Mouse (Mus musculus) hindbrain, embryonic 14.5 days (tissue): Measurements from ENCODE around the gene Olfr601. TPM values are rescaled to one million over a fixed set of nuclear protein-coding genes. Genes with fewer than 3 reads are reported as not detected.
"Not testable (repeated sequence)": the region's sequence is repeated elsewhere in the genome, so short reads cannot be mapped to it uniquely, and the experiment has no call there.

Experiments used
- ATAC-seq: fragments of 200-750 bp; cut with Nextera tagmentation; 2 replicates; pipeline ENCODE4 v1.8.0; 2017; ENCODE audit warnings: moderate number of reproducible peaks, mild to moderate bottlenecking, moderate TSS enrichment, moderate library complexity; ENCODE audit not compliant: low FRiP score
- DNase-seq: peaks from one replicate; pipeline ENCODE4 v3.0.0-alpha.2; 2015; ENCODE audit warnings: low spot score
- H3K27ac ChIP-seq: fragments of 300-500 bp; sonication (generic); 2 replicates; pipeline ENCODE4 v1.5.1; 2014; ENCODE audit warnings: mild to moderate bottlenecking, moderate library complexity
- H3K27me3 ChIP-seq: fragments of 300-500 bp; sonication (generic); 2 replicates; pipeline ENCODE4 v1.6.1; 2014; ENCODE audit warnings: mild to moderate bottlenecking, low read length, mixed read lengths; ENCODE audit not compliant: control insufficient read depth, insufficient read depth
- H3K36me3 ChIP-seq: fragments of 300-500 bp; sonication (generic); replicated peaks from 2 replicates; pipeline ENCODE4 v1.6.1; 2014; ENCODE audit not compliant: control insufficient read depth, insufficient read depth
- H3K4me1 ChIP-seq: fragments of 300-500 bp; sonication (generic); replicated peaks from 2 replicates; pipeline ENCODE4 v1.6.1; 2014; ENCODE audit warnings: antibody characterized with exemption, low read length, mixed read lengths; ENCODE audit not compliant: control insufficient read depth, insufficient read depth
- H3K4me2 ChIP-seq: fragments of 300-500 bp; sonication (generic); replicated peaks from 2 replicates; pipeline ENCODE4 v1.6.1; 2014; ENCODE audit warnings: mild to moderate bottlenecking, moderate library complexity
- H3K4me3 ChIP-seq: fragments of 300-500 bp; sonication (generic); replicated peaks from 2 replicates; pipeline ENCODE4 v1.5.1; 2014; ENCODE audit warnings: mild to moderate bottlenecking, low read length
- H3K9ac ChIP-seq: fragments of 300-500 bp; sonication (generic); 2 replicates; pipeline ENCODE4 v1.6.1; 2014
- H3K9me3 ChIP-seq: fragments of 300-500 bp; sonication (generic); 2 replicates; pipeline ENCODE4 v1.6.1; 2016; ENCODE audit warnings: low read length; ENCODE audit not compliant: control insufficient read depth
- WGBS: fragments of 180-500 bp; shearing (Covaris S2); extraction: QIAGEN DNeasy Blood & Tissue Kit; methylation state at CpG from one replicate; pipeline ENCODE4 v1.1.7; 2014; 5-methylcytosine and 5-hydroxymethylcytosine counted together
- polyA plus RNA-seq: library from polyadenylated mRNA; unstranded; fragments of >200 nt; fragmentation: Nextera tagmentation; extraction: Ambion mirVana; gene quantifications from 2 replicates; pipeline ENCODE4 v1.2.1, GENCODE M21; 2014

The Olfr601 gene
- polyA plus RNA-seq: not detected in 2 replicates

DNA sequence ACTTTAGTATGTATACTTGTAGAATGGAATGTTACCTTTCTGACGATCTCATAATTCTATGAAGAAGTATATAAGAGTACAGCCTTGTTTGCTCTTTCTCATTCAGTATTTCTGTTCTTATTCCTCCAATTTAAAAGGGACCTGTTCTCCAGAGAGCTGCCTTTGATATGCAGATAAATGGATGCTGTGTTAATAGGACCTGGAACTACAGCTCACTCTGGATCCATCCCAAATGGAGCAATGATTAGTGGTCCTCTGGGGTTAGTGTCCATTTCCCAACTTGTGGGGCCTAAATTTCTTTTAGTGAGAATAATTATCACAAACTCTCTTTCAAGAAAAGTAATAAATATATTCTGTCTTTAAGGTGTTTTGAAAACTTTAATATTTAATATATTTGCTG lies at the start of gene Olfr601:
Gene Olfr601, minus strand, starts transcription at position 101 of the 400 bp plus-strand sequence.
- Histone ChIP-seq H3K4me1 (no peaks in the 10 kb centered on the region), H3K4me3 (no peak within 1 kb of the TSS), H3K27ac (no peak within 1 kb of the TSS), H3K9me3 (no peaks in the 10 kb centered on the region), H3K27me3 (no peaks in the 10 kb centered on the region), H3K4me2 (no peak within 1 kb of the TSS), H3K36me3 (no peaks in the 10 kb centered on the region), H3K9ac (no peak within 1 kb of the TSS)
- WGBS: 90% methylated on average over 1 of the region's 1 CpGs
- no peak for ATAC-seq
- DNase-seq: no peak

DNA sequence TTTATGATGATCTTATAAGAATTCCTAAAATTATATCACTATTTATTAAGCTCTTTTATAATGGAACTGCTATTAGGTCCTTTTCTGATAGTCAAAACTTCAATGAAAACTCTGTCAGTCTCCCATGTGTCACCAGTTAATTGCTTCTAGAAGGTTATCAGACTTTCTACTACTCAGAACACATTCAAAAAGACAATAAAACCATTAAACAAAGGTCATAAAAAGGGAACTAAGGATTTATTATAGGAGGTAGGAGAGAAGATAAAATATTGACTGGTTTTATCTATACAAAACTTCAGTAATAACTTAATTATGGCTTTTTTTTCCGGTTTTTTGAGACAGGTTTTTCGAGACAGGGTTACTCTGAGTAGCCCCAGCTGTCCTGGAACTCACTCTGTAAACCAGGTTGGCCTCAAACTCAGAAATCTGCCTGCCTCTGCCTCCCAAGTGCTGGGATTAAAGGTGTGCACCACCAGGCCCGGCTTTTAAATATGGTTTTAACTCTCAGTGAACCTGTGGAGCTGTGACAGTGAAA lies 44.1 kb upstream of the Olfr601 start:
- H3K4me2 ChIP-seq, ATAC-seq, H3K27ac ChIP-seq, H3K9me3 ChIP-seq, H3K4me3 ChIP-seq, H3K9ac ChIP-seq, H3K36me3 ChIP-seq, H3K27me3 ChIP-seq, DNase-seq, H3K4me1 ChIP-seq: not testable (repeated sequence)
- WGBS: 72% methylated on average over 3 of the region's 3 CpGs

DNA sequence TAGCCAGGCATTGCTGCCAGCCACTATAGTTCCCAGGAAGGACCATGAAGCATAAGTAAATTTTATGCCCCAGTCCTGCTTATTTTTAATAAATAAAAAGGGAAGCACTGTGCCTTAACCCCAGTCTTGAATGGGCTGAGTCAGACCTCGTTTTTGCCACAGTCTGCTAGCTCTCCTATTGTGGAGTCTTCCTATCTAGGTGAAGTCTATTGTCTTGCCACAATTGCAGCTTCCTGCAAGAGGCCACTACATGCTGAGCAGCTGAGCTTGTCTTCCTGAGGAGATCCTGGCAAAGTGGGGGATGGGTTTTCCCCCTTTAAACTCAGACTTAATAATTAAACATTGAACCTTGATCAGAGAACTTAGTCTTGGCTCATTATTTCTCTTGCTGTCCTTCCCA lies 36.5 kb upstream of the Olfr601 start:
- no peak for DNase-seq
- ATAC-seq: no peak
- Histone ChIP-seq H3K4me3 (no peak overlapping the region), H3K9ac (no peak overlapping the region), H3K36me3 (no peaks in the 10 kb centered on the region), H3K4me2 (no peak overlapping the region), H3K9me3 (no peaks in the 10 kb centered on the region), H3K27ac (no peak overlapping the region), H3K27me3 (no peaks in the 10 kb centered on the region), H3K4me1 (no peaks in the 10 kb centered on the region)
- 3% methylated on average over 1 of the region's 1 CpGs for WGBS

DNA sequence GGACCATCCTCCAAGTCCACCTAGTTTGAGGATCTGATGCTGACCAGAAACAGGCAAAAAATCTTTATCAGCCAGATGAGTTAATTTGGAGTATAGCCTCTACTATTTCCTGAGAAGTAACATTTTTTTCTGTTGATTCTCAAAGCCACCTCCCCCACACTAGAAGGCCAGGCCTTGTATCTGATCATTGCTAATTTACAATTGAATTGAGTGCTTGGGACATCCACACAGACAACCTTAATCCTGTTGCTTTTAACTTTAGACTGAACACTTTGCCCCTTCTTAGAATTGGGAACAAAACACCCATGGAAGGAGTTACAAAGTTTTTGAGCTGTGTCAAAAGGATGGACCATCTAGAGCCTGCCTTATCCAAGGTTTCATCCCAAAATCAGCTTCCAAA lies 35.3 kb upstream of the Olfr601 start:
- no peak overlapping the region for H3K9ac ChIP-seq
- no peak for ATAC-seq
- H3K9me3 ChIP-seq: no peaks in the 10 kb centered on the region
- no peaks in the 10 kb centered on the region for H3K4me1 ChIP-seq
- no peak overlapping the region for H3K4me2 ChIP-seq
- H3K4me3 ChIP-seq: no peak overlapping the region
- DNase-seq: no peak
- no peaks in the 10 kb centered on the region for H3K27me3 ChIP-seq
- no peak overlapping the region for H3K27ac ChIP-seq
- no peaks in the 10 kb centered on the region for H3K36me3 ChIP-seq

DNA sequence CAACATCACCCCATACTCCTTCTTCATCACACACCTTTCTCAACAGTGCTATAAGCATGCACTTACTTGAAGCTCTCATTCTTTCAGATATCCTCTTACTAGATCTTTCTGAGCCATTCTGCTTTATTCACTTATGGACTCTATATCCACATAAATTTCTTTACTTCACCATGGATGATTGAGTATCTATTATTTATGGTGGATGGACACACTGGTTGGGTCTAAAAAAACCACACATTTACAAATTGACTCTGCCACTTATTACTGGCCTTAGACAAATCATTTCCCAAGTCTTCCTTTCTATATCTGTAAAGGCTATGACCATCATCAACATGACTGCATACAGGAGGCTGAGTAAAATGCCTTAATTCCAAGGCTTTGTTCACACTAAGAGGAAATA lies 23.6 kb upstream of the Olfr601 start, which contains the start of gene Olfr603:
Gene Olfr603, minus strand, starts transcription at position 101 of the 400 bp plus-strand sequence.
- Histone ChIP-seq H3K9me3 (no peaks in the 10 kb centered on the region), H3K4me2 (no peak within 1 kb of the TSS), H3K27me3 (no peaks in the 10 kb centered on the region), H3K36me3 (no peaks in the 10 kb centered on the region), H3K27ac (no peak within 1 kb of the TSS), H3K4me3 (no peak within 1 kb of the TSS), H3K9ac (no peak within 1 kb of the TSS), H3K4me1 (no peaks in the 10 kb centered on the region)
- DNase-seq (no peak), ATAC-seq (no peak)

DNA sequence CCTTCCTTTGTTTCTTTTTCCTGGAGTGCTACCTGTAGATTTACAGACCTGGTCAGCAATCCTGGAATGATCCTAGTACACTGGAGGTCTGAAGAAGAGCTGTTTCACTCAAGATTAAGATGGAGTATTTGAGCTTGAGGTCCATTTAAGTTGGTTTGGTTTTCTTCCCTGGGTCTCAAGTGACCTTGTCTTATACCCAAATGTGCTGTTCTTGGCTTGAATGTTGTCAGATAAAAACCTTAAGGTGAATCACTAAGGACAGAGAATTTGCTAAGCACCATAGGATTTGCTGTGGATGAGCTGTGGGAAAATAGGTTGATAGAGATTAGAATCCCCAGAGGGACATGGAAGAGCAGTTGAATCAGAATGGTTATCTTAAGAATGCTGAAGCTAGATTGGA lies 12.9 kb downstream of the Olfr601 start, which contains the start of gene Olfr600:
Gene Olfr600, minus strand, starts transcription at position 101 of the 400 bp plus-strand sequence.
- H3K36me3 ChIP-seq: no peaks in the 10 kb centered on the region
- DNase-seq (no peak), ATAC-seq (no peak)
- no peaks in the 10 kb centered on the region for H3K4me1 ChIP-seq
- no peaks in the 10 kb centered on the region for H3K9me3 ChIP-seq
- H3K4me3 ChIP-seq: no peak within 1 kb of the TSS
- H3K9ac ChIP-seq: no peak within 1 kb of the TSS
- H3K27ac ChIP-seq: no peak within 1 kb of the TSS
- no peaks in the 10 kb centered on the region for H3K27me3 ChIP-seq
- H3K4me2 ChIP-seq: no peak within 1 kb of the TSS

DNA sequence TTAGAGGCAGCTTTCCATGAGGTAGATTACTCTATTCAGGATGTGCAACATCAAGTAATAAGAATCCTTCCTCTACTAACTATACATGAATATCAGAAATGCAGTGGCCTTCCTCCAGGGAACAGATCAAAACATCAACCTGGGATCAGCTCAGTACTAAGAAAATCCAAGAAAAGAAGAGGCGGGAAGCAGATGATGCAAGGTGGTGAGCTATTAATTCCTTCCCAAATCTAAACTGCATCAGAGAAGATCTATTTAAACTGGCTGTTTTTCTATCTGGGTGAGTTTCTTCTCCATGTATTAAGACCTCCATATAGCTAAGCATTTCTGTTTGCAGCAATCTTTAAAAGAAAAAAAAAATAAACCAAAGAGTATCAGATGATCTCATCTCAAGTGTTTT lies 26.8 kb downstream of the Olfr601 start, which contains the start of gene Olfr599:
Gene Olfr599, plus strand, starts transcription at position 301 of the 400 bp plus-strand sequence.
- DNase-seq (no peak), ATAC-seq (no peak)
- H3K27ac ChIP-seq: no peak within 1 kb of the TSS

DNA sequence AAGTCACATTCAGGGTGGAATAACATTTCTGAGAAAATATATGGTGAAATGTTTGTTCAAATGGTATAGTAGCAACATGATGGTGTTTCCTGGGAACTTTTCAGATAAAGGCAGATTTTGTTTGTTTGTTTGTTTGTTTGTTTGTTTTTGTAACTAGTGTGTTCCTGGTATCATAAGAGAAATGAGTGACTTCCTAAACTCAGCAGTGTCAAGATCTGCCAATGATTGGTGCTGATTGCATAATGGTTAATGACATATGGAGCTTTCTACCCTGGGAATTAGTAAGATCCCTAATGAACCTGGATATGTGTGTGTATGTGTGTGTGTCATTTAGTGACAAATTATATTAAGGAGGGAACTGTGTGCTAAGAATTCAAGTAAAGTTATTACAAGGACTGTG lies 39.2 kb downstream of the Olfr601 start, which contains the start of gene Olfr598:
Gene Olfr598, plus strand, starts transcription at position 301 of the 400 bp plus-strand sequence.
- Histone ChIP-seq H3K4me1 (no peaks in the 10 kb centered on the region), H3K27ac (no peak within 1 kb of the TSS), H3K4me3 (no peak within 1 kb of the TSS), H3K9ac (no peak within 1 kb of the TSS), H3K27me3 (no peaks in the 10 kb centered on the region), H3K9me3 (no peaks in the 10 kb centered on the region), H3K36me3 (no peaks in the 10 kb centered on the region), H3K4me2 (no peak within 1 kb of the TSS)
- no peak for DNase-seq
- no peak for ATAC-seq

More for the DNA sequence above, 26.8 kb downstream of the Olfr601 start, which contains the start of gene Olfr599:
- Histone ChIP-seq H3K4me3 (no peak within 1 kb of the TSS), H3K9me3 (no peaks in the 10 kb centered on the region), H3K4me1 (no peaks in the 10 kb centered on the region), H3K27me3 (no peaks in the 10 kb centered on the region), H3K9ac (no peak within 1 kb of the TSS), H3K4me2 (no peak within 1 kb of the TSS), H3K36me3 (no peaks in the 10 kb centered on the region)
- 83% methylated on average over 1 of the region's 1 CpGs for WGBS

DNA sequence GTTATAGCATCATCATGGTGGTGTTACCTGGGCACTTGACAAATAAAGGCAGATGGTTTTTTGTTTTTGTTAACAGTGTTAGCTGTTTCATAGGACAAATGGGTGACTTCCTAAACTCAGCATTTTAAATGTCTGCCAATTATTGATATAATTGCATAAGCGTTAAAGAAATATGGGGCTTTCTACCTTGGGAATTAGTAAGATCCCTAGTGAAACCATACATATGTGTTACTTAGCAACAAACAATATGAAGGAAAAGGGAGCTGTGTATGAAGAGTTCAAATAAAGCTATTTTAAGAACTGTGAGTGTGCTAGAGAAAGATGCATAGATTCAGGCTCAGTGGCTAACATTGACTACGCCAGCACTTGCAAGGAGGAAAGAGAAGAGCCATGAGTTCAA lies 46.4 kb downstream of the Olfr601 start, which contains the start of gene Olfr597:
Gene Olfr597, plus strand, starts transcription at position 301 of the 400 bp plus-strand sequence.
- not testable (repeated sequence) for H3K36me3 ChIP-seq, H3K4me2 ChIP-seq, H3K27ac ChIP-seq, H3K4me1 ChIP-seq, DNase-seq, H3K27me3 ChIP-seq, H3K4me3 ChIP-seq, H3K9me3 ChIP-seq, ATAC-seq, H3K9ac ChIP-seq
- WGBS: 98% methylated on average over 2 of the region's 2 CpGs
